Mouse (Mus musculus): ENCODE results near the gene Rad54l. TPM values are rescaled to one million over a fixed set of nuclear protein-coding genes. Genes with fewer than 3 reads are reported as not detected.

The Rad54l gene
- polyA plus RNA-seq, 1 experiment from 2014 or later: 18.0 TPM

GRCm38 (mm10) chr4:116070116-116070515, 53.4 kb downstream of the Rad54l start:
- H3K27me3 ChIP-seq (ENCODE audit: control insufficient read depth, insufficient read depth, low read length): no peaks in the 10 kb centered on the region
- peaks cover 58% of the 10 kb centered on the region for H3K36me3 ChIP-seq (ENCODE audit: control insufficient read depth, insufficient read depth, low read length)
- no peak for ATAC-seq (ENCODE audit: insufficient number of reproducible peaks, insufficient read depth, low FRiP score, low read depth)
- peaks cover 2 to 21% of the 10 kb centered on the region in 2 experiments for H3K4me1 ChIP-seq (ENCODE audit: control insufficient read depth in 2 of 2, insufficient read depth in 2 of 2, low read length in 2 of 2)
- H3K4me2 ChIP-seq (ENCODE audit: low read length): no peak overlapping the region
- 63% methylated on average over 6 of the region's 6 CpGs for WGBS
- no peak overlapping the region for H3K4me3 ChIP-seq (ENCODE audit: control insufficient read depth in 1 of 2, insufficient read depth in 1 of 2, low read depth in 1 of 2, low read length in 2 of 2)
- no peak overlapping the region for H3K9ac ChIP-seq (ENCODE audit: low read length)
- H3K9me3 ChIP-seq (ENCODE audit: control insufficient read depth, low read length): no peaks in the 10 kb centered on the region
- H3K27ac ChIP-seq (replicated peaks in 1 of 2; ENCODE audit: control insufficient read depth in 1 of 2, insufficient read depth in 1 of 2, low read depth in 2 of 2, low read length in 2 of 2): no peak overlapping the region

- ATAC-seq (ENCODE audit: insufficient number of reproducible peaks, insufficient read depth, low FRiP score, low read depth): no peak
- Histone ChIP-seq H3K27ac (replicated peaks in 1 of 2; ENCODE audit: control insufficient read depth in 1 of 2, insufficient read depth in 1 of 2, low read depth in 2 of 2, low read length in 2 of 2) (no peak overlapping the region), H3K36me3 (ENCODE audit: control insufficient read depth, insufficient read depth, low read length) (peaks cover 37% of the 10 kb centered on the region), H3K4me2 (ENCODE audit: low read length) (no peak overlapping the region), H3K4me1 (ENCODE audit: control insufficient read depth in 2 of 2, insufficient read depth in 2 of 2, low read length in 2 of 2) (no peaks in the 10 kb centered on the region), H3K4me3 (ENCODE audit: control insufficient read depth in 1 of 2, insufficient read depth in 1 of 2, low read depth in 1 of 2, low read length in 2 of 2) (no peak overlapping the region), H3K27me3 (ENCODE audit: control insufficient read depth, insufficient read depth, low read length) (no peaks in the 10 kb centered on the region), H3K9me3 (ENCODE audit: control insufficient read depth, low read length) (no peaks in the 10 kb centered on the region), H3K9ac (ENCODE audit: low read length) (no peak overlapping the region)
- WGBS: 10% methylated on average over 1 of the region's 1 CpGs
These were observed 59.6 kb downstream of the Rad54l start for GRCm38 (mm10) chr4:116063855-116064254.

- Histone ChIP-seq H3K9ac (ENCODE audit: low read length) (no peak overlapping the region), H3K36me3 (ENCODE audit: control insufficient read depth, insufficient read depth, low read length) (no peaks in the 10 kb centered on the region), H3K4me1 (ENCODE audit: control insufficient read depth in 2 of 2, insufficient read depth in 2 of 2, low read length in 2 of 2) (peaks cover 0 to 2% of the 10 kb centered on the region in 2 experiments; a peak in 1 of 4 replicates), H3K4me2 (ENCODE audit: low read length) (no peak overlapping the region), H3K27ac (replicated peaks in 1 of 2; ENCODE audit: control insufficient read depth in 1 of 2, insufficient read depth in 1 of 2, low read depth in 2 of 2, low read length in 2 of 2) (no peak overlapping the region), H3K4me3 (ENCODE audit: control insufficient read depth in 1 of 2, insufficient read depth in 1 of 2, low read depth in 1 of 2, low read length in 2 of 2) (no peak overlapping the region), H3K27me3 (ENCODE audit: control insufficient read depth, insufficient read depth, low read length) (no peaks in the 10 kb centered on the region), H3K9me3 (ENCODE audit: control insufficient read depth, low read length) (no peaks in the 10 kb centered on the region)
- no peak for ATAC-seq (ENCODE audit: insufficient number of reproducible peaks, insufficient read depth, low FRiP score, low read depth)
- 68% methylated on average over 5 of the region's 5 CpGs for WGBS
These were observed 64.3 kb downstream of the Rad54l start for GRCm38 (mm10) chr4:116059012-116059726.

GRCm38 (mm10) chr4:116057559-116057958, 65.9 kb downstream of the Rad54l start:
- no peaks in the 10 kb centered on the region for H3K9me3 ChIP-seq (ENCODE audit: control insufficient read depth, low read length)
- 11% methylated on average over 1 of the region's 1 CpGs for WGBS
- no peak overlapping the region for H3K27ac ChIP-seq (replicated peaks in 1 of 2; ENCODE audit: control insufficient read depth in 1 of 2, insufficient read depth in 1 of 2, low read depth in 2 of 2, low read length in 2 of 2)
- H3K4me1 ChIP-seq (ENCODE audit: control insufficient read depth in 2 of 2, insufficient read depth in 2 of 2, low read length in 2 of 2): peaks cover 2 to 6% of the 10 kb centered on the region in 2 experiments; a peak in 3 of 4 replicates
- no peak overlapping the region for H3K9ac ChIP-seq (ENCODE audit: low read length)
- H3K27me3 ChIP-seq (ENCODE audit: control insufficient read depth, insufficient read depth, low read length): no peaks in the 10 kb centered on the region
- H3K36me3 ChIP-seq (ENCODE audit: control insufficient read depth, insufficient read depth, low read length): no peaks in the 10 kb centered on the region
- no peak for ATAC-seq (ENCODE audit: insufficient number of reproducible peaks, insufficient read depth, low FRiP score, low read depth)
- H3K4me3 ChIP-seq (ENCODE audit: control insufficient read depth in 1 of 2, insufficient read depth in 1 of 2, low read depth in 1 of 2, low read length in 2 of 2): no peak overlapping the region
- H3K4me2 ChIP-seq (ENCODE audit: low read length): no peak overlapping the region

GRCm38 (mm10) chr4:116053399-116053961, 70.0 kb downstream of the Rad54l start, which contains the start of gene Nsun4:
Gene Nsun4 (minus strand): TSS chr4:116053876.
- Histone ChIP-seq H3K27ac (replicated peaks in 1 of 2; ENCODE audit: control insufficient read depth in 1 of 2, insufficient read depth in 1 of 2, low read depth in 2 of 2, low read length in 2 of 2) (peak within 1 kb of the TSS; percentile 95 to 96), H3K4me3 (ENCODE audit: control insufficient read depth in 1 of 2, insufficient read depth in 1 of 2, low read depth in 1 of 2, low read length in 2 of 2) (peak within 1 kb of the TSS; percentile 67 to 72), H3K9ac (ENCODE audit: low read length) (peak within 1 kb of the TSS; percentile 80), H3K27me3 (ENCODE audit: control insufficient read depth, insufficient read depth, low read length) (no peaks in the 10 kb centered on the region), H3K36me3 (ENCODE audit: control insufficient read depth, insufficient read depth, low read length) (no peaks in the 10 kb centered on the region), H3K4me1 (ENCODE audit: control insufficient read depth in 2 of 2, insufficient read depth in 2 of 2, low read length in 2 of 2) (peaks cover 5 to 10% of the 10 kb centered on the region in 2 experiments; a peak in 3 of 4 replicates), H3K4me2 (ENCODE audit: low read length) (peak within 1 kb of the TSS; percentile 97), H3K9me3 (ENCODE audit: control insufficient read depth, low read length) (no peaks in the 10 kb centered on the region)
- WGBS: under 1% methylated on average over 35 of the region's 35 CpGs
- ATAC-seq (ENCODE audit: insufficient number of reproducible peaks, insufficient read depth, low FRiP score, low read depth): peak; percentile 90

GRCm38 (mm10) chr4:116052526-116053293, 70.8 kb downstream of the Rad54l start:
- peak overlapping the region; percentile 80 for H3K9ac ChIP-seq (ENCODE audit: low read length)
- H3K27me3 ChIP-seq (ENCODE audit: control insufficient read depth, insufficient read depth, low read length): no peaks in the 10 kb centered on the region
- peak overlapping the region; percentile 95 to 96 for H3K27ac ChIP-seq (replicated peaks in 1 of 2; ENCODE audit: control insufficient read depth in 1 of 2, insufficient read depth in 1 of 2, low read depth in 2 of 2, low read length in 2 of 2)
- 0 out of 2 replicates have a peak, but pooled peaks have one; percentile 31 for ATAC-seq (ENCODE audit: insufficient number of reproducible peaks, insufficient read depth, low FRiP score, low read depth)
- 7% methylated on average over 22 of the region's 22 CpGs for WGBS
- H3K36me3 ChIP-seq (ENCODE audit: control insufficient read depth, insufficient read depth, low read length): peaks cover 6% of the 10 kb centered on the region; the same call in 1 of the 2 replicates
- no peaks in the 10 kb centered on the region for H3K9me3 ChIP-seq (ENCODE audit: control insufficient read depth, low read length)
- peaks cover 5 to 10% of the 10 kb centered on the region in 2 experiments; a peak in 3 of 4 replicates for H3K4me1 ChIP-seq (ENCODE audit: control insufficient read depth in 2 of 2, insufficient read depth in 2 of 2, low read length in 2 of 2)
- H3K4me3 ChIP-seq (ENCODE audit: control insufficient read depth in 1 of 2, insufficient read depth in 1 of 2, low read depth in 1 of 2, low read length in 2 of 2): peak overlapping the region; percentile 67 to 72
- H3K4me2 ChIP-seq (ENCODE audit: low read length): peak overlapping the region; percentile 97

GRCm38 (mm10) chr4:116049211-116049610, 74.3 kb downstream of the Rad54l start:
- 69% methylated on average over 3 of the region's 3 CpGs for WGBS
- no peak for ATAC-seq (ENCODE audit: insufficient number of reproducible peaks, insufficient read depth, low FRiP score, low read depth)
- Histone ChIP-seq H3K4me1 (ENCODE audit: control insufficient read depth in 2 of 2, insufficient read depth in 2 of 2, low read length in 2 of 2) (peaks cover 5 to 8% of the 10 kb centered on the region in 2 experiments; a peak in 3 of 4 replicates), H3K9ac (ENCODE audit: low read length) (no peak overlapping the region), H3K9me3 (ENCODE audit: control insufficient read depth, low read length) (no peaks in the 10 kb centered on the region), H3K27me3 (ENCODE audit: control insufficient read depth, insufficient read depth, low read length) (no peaks in the 10 kb centered on the region), H3K36me3 (ENCODE audit: control insufficient read depth, insufficient read depth, low read length) (peaks cover 12% of the 10 kb centered on the region), H3K27ac (replicated peaks in 1 of 2; ENCODE audit: control insufficient read depth in 1 of 2, insufficient read depth in 1 of 2, low read depth in 2 of 2, low read length in 2 of 2) (no peak overlapping the region), H3K4me3 (ENCODE audit: control insufficient read depth in 1 of 2, insufficient read depth in 1 of 2, low read depth in 1 of 2, low read length in 2 of 2) (no peak overlapping the region), H3K4me2 (ENCODE audit: low read length) (no peak overlapping the region)

All from heart, embryonic 14.5 days (tissue).